Mouse (Mus musculus): Measurements from ENCODE around the gene Kif16b. TPM values are rescaled to one million over a fixed set of nuclear protein-coding genes. Genes with fewer than 3 reads are reported as not detected.
"Not testable (repeated sequence)": the region's sequence is repeated elsewhere in the genome, so short reads cannot be mapped to it uniquely, and the experiment has no call there.

Kif16b gene
- total RNA-seq, 1 experiment from 2014 or later = 35.2 TPM

DNA sequence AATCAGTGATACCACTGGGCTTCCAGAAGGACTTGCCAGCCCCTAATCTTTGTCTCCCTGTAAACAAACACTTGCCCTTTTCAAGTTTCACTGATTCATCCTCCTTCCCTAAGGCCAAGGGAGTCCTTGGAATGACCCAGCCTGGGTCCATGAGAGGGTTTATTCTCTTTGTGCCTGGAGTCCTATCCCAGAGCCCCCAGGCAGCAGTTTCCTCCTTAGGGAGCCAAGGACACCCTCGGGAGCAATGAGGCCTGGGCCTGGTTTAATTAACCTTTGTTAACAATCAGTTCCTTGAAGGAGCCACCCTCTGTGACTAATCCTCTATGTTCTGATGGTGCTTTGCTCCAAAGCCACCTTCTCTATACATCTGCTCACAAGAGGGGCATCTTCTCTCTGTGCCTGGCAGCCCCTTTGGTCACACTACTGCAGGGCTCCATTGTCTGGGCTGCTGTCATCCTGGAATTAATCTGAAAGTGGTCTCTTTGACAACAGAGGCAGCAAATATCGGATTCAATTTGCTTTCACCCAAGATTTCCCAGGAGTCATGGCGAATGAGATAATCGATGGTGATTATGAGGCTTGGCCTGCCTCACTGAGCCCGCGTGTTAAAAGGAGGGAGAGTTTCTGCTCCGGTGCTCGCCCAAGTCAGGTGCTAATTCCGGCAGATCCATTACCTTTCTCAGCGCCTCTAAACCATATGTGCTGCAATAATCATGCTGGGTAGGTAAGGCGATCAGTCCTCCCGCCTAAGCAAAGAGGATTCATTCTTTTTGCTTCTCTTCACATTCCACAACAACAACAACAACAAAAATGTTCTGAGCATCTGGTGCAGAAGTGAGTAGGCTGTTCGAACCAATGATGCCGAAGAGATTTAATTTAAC, 311.7 kb downstream of the Kif16b start:
- ATAC-seq (replicated peaks in 1 of 2; ENCODE audit: insufficient read depth in 1 of 2, low FRiP score in 2 of 2, low TSS enrichment in 1 of 2, low read depth in 1 of 2, poor library complexity in 2 of 2, severe bottlenecking in 2 of 2) = no peak

DNA sequence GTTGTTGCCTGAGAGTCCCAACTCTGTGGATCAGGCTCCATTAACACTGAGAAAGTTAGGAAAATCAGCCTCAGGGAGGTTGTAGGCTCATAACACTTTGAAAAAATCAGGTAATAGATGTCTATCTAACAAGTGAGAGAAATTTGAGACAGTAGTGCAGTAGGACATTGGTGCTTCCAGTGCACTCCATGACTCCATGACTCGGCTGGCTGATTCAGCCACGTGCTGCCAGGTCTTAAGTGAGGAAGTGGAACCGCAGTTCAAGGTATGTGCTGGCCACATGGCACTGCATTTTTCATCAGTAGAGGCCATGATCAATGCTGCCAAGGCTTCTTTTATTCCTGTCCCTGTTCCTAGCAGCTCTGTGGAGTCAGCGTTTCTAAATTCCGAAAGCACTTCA, 315.5 kb downstream of the Kif16b start:
- ATAC-seq (replicated peaks in 1 of 2; ENCODE audit: insufficient read depth in 1 of 2, low FRiP score in 2 of 2, low TSS enrichment in 1 of 2, low read depth in 1 of 2, poor library complexity in 2 of 2, severe bottlenecking in 2 of 2) = no peak

DNA sequence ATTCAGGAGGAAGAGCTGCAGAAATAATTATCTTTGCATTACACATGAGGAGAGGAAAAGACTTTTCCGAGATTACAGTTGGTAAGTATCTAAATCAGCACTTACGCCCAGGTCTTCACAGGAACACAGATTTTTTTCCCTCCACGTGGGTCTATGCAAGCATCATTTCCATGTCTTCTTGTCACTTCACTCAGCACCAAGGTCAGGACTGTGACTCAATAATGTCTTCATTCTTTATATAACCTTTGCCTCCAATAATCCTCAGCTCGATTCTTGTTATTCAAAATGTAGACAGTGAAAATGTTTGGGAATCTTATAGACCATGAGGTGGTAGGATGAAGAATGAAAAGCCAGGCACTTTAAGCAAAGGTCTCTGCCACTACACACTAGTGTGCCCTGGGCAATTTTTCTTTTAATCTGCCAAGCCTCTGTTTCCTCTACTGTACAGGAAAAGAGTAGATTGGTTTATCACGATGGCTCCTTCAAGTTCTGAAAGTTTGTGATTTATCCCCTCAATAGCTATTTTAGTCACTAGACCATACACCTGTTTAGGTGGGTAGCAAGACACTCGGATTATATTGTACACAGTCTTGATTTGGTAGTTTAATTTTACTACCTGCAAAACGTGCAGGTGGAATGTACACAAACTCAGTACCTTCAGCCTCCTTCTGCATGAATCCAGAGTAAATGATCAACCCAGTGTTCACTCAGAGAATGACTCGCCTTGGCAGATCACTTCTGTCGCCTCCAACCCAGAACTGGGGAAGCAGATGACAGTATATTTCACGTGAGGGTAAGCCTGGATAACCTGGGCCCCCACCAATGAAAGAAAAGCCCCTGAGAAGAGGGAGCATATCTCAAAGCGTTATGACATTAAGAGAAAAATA, 316.2 kb downstream of the Kif16b start:
- ATAC-seq (replicated peaks in 1 of 2; ENCODE audit: insufficient read depth in 1 of 2, low FRiP score in 2 of 2, low TSS enrichment in 1 of 2, low read depth in 1 of 2, poor library complexity in 2 of 2, severe bottlenecking in 2 of 2) = no peak

DNA sequence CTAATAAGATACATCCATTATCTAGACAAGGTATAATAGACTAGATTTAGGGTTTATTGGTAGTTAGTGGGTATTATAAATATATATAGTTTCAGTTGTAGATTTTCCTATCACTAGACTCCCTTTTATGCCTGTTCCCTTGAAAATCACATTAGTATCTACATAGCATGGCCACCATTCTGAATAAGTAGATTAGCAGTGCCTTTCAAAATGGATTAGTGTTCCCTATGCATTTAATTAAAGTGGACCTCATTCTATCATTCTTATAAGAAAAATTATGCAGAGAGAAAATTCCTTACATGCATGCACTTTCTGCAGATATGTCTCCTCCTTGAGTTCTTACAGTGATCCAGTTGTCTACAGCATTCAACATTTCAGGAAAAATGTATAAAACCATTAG, 320.9 kb downstream of the Kif16b start:
- ATAC-seq (replicated peaks in 1 of 2; ENCODE audit: insufficient read depth in 1 of 2, low FRiP score in 2 of 2, low TSS enrichment in 1 of 2, low read depth in 1 of 2, poor library complexity in 2 of 2, severe bottlenecking in 2 of 2) = no peak

DNA sequence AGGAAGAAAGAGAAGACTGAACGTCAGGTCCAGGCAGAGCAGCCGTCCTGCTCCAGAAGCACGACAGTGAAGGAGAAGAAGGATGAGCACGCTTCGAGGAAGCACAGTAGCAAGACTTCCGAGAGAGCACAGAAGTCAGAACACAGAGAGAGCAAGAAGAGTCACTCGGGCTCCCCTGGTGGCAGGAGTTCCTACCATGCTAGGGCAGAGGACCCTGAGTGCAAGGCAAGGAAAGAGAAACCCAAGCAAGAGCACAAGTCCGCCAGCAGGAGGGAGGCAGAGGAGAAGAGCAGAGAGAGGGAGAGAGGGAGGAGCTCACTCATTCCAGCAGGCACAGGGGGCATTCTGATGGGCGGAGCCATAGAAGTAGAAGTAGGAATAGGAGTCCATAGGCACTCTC, 323.9 kb downstream of the Kif16b start:
- ATAC-seq (replicated peaks in 1 of 2; ENCODE audit: insufficient read depth in 1 of 2, low FRiP score in 2 of 2, low TSS enrichment in 1 of 2, low read depth in 1 of 2, poor library complexity in 2 of 2, severe bottlenecking in 2 of 2) = not testable (repeated sequence)

DNA sequence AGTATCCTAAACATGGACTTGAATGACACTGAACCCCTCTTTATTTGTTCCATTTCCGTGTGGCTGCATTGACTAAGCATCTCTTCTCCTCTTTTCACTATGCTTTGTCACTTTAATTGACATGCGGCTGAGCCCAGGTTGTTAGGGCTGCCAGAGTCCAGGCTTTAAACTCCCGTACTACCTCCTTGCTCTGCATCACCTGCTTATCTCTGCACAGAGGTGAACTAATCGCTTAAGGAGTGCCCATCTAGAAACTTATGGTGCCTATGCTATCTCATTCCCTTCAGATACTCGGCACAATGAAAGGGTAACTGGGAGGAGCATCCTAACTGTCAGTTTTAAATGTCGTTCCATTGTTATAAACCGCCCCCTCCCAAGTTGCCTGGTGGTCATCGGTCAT, 331.6 kb downstream of the Kif16b start:
- ATAC-seq (replicated peaks in 1 of 2; ENCODE audit: insufficient read depth in 1 of 2, low FRiP score in 2 of 2, low TSS enrichment in 1 of 2, low read depth in 1 of 2, poor library complexity in 2 of 2, severe bottlenecking in 2 of 2) = no peak

Other genes with a start within 250 kb of the Kif16b start
- gene Snrpb2, start 161.5 kb upstream of the Kif16b start, total RNA-seq (2017) = 88.6 and 116 TPM in 2 replicates
- not detected in 2 replicates for gene Otor, start 176.9 kb upstream of the Kif16b start, total RNA-seq (2017)